Mouse (Mus musculus): Measurements from ENCODE around the gene Amd2. TPM values are rescaled to one million over a fixed set of nuclear protein-coding genes. Genes with fewer than 3 reads are reported as not detected.

Gene Amd2
- 10 to 100 TPM; 28.9 TPM for total RNA-seq (2021)

DNA sequence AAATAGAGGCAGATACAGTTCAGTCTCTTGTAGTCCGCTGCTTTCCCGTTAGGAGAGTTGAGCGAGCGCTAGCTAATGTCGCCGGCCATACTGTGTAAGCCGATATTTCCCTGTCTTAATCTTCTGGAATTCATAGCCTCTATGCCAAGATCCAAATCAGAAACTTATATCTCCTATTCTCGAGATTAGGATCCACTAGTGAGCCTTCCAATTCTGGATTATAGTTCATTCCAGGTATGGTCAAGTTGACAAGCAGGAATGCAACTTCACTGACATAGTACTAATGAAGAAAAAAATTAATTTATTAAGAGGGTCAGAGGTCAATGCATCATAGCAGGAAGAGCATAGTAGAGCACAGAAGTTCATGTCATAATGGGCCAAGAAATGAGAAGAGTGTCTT lies at the start of gene Amd2:
Gene Amd2 (minus strand): TSS at position 101 of the 400 bp plus-strand sequence.
- intact Hi-C loops (cut with DNase I), result no loop called here
- no peak for DNase-seq (ENCODE audit: low spot score in 2 of 2)

GRCm38 (mm10) chr10:35761280-35761679 lies 49.6 kb upstream of the Amd2 start:
- no peak for DNase-seq (ENCODE audit: low spot score in 2 of 2)
- intact Hi-C loops (cut with DNase I), result no loop called here

DNA sequence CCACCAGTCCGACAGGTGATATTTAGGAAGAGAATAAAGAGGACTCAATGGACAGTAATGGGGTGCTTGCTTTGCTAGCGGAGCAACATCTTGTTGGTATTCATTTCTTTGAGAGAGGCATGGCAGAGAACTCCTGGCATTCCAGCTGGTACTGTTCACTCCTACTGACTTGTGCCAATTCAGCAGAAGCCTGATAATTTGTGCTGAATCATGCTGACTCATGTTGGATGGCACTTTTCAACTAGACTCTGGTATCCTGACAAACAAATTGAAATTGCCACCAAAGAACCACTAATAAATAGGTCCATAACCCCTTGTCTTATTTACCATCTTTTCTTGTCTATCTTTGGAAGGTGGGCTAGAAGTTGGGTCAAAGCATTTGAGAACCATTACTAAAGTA lies 25.9 kb upstream of the Amd2 start:
- no peak for DNase-seq (ENCODE audit: low spot score in 2 of 2)
- intact Hi-C loops (cut with DNase I), result no loop called here

GRCm38 (mm10) chr10:35714266-35714665 lies 2.6 kb upstream of the Amd2 start:
- no peak for DNase-seq (ENCODE audit: low spot score in 2 of 2)
- intact Hi-C loops (cut with DNase I), result no loop called here
